Mouse (Mus musculus): ENCODE measurements around the gene Mthfd1.
A peak's percentile ranks its signal among the peaks of the same experiment; 100 is the strongest.
"Not testable (repeated sequence)": the region's sequence is repeated elsewhere in the genome, so short reads cannot be mapped to it uniquely, and the experiment has no call there.

Mthfd1 gene

GRCm38 (mm10) chr12:76254725-76255498, at the start of gene Mthfd1:
Mthfd1 (plus strand) TSS chr12:76255298.
- peak; percentile 97 for DNase-seq (ENCODE audit: low read depth, low spot score)

DNA sequence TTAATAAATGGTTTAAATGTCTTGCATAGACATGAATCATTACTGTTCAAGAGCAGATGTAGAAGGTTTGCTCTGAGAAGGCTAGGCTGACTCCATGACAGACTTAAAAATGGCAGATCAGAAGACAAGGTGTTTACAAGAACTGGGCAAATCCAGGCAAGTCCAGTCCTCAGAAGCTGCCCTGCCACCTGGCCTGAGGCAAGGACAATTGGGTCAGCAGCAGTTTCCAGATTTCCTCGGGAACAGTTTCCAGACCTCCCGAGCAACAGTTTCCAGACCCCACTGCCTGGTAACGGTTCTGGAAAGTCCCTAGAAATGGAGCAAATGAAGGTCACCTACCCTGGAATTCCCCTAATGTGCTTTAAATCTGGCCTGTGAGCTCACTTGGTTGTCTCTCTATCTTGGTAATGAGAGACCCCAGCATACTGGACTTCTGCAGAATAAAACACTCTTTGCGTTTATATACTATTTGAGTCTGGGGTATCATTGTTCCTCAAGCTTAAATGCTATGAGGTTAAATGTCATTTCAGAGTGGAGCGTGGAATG, 45.6 kb upstream of the Mthfd1 start:
- DNase-seq (ENCODE audit: low read depth, low spot score), result no peak

DNA sequence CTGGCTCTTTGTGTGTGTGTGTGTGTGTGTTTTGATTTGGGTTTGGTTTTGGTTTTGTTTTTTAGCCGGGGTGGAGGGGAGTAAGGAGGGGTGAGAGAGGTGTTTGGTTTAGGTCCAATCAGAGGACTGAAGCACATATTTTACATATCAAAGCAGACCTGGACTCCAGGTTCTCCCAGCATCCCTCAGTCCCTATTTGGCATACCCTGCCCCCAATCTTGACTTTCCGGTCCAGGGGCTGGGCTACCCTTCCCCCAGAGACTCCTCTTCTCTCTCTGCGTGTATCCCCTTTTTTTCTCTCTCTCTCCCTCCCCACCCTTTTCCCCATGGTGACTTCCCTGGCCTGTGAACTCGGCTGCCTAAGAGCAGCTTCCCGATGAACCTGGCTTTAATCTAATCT, 40.0 kb upstream of the Mthfd1 start:
- no peak for DNase-seq (ENCODE audit: low read depth, low spot score)

DNA sequence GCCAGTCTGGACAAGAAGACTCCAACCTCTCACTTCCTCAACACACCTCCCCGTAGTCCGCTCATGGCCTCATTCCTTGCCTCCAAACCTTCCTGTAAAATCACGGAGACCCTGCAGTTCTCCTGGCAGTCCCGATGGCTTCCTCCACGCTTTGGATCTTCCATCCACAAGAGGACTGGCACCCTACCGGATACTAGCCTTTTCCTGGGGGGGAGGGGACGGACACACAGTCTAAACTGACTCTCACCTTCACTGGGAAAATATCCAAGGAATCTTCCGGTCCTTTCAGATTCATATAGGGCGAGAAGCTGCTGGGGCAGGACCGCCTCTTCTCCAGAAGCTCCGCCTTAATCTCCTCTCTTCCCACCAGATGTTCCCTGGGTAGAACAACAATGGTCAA, 38.4 kb upstream of the Mthfd1 start:
- DNase-seq (ENCODE audit: low read depth, low spot score), result no peak

DNA sequence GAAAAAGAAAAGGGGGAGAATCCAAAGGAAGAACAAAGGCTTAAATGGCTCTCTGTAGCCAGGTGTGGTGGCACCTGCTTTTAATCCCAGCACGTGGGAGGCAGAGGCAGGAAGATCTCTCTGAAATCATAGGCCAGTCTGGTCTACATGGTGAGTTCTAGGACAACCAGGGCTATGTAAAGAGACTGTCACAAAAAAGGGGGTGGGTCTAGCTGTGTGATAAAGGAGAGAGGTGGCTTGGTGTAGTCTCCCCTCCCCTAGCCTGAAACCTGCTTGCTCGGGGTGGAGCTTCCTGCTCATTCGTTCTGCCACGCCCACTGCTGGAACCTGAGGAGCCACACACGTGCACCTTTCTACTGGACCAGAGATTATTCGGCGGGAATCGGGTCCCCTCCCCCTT, 33.0 kb upstream of the Mthfd1 start:
- not testable (repeated sequence) for DNase-seq (ENCODE audit: low read depth, low spot score)

GRCm38 (mm10) chr12:76230644-76231043, 24.5 kb upstream of the Mthfd1 start:
- no peak for DNase-seq (ENCODE audit: low read depth, low spot score)

GRCm38 (mm10) chr12:76235253-76235652, 19.8 kb upstream of the Mthfd1 start:
- no peak for DNase-seq (ENCODE audit: low read depth, low spot score)

GRCm38 (mm10) chr12:76239145-76239838, 15.8 kb upstream of the Mthfd1 start:
- DNase-seq (ENCODE audit: low read depth, low spot score), result no peak

DNA sequence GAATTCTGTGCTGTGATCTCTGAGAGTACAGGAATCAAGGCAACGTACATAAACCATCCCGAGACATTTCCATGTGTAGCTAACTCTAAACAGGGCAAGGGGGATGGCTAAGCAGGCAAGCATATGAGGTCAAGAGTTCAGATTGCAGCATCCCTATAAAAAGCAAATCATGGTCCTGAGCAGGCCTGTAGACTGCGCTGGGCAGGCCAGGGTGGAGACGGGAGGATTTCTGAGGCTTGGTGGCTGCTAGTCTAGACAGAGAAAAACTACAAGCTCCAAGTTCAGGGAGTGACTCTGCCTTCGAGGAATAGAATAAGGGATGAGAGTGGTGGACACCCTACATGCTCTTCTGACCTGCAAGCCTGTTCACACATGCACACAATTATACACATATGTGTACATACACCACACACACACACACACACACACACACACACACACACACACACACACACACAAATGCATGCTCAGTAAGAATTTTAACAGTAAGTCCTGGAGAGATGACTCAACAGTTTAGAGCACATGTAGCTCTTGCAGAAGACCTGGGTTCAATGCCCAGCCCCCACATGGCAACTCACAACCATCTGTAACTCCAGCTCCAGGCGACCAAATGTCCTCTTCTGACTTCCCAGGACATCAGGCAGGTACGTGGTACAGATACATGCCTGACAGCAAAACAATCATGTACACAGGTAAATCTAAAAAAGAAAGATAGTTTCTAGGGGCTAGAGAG, 15.1 kb upstream of the Mthfd1 start:
- no peak for DNase-seq (ENCODE audit: low read depth, low spot score)

DNA sequence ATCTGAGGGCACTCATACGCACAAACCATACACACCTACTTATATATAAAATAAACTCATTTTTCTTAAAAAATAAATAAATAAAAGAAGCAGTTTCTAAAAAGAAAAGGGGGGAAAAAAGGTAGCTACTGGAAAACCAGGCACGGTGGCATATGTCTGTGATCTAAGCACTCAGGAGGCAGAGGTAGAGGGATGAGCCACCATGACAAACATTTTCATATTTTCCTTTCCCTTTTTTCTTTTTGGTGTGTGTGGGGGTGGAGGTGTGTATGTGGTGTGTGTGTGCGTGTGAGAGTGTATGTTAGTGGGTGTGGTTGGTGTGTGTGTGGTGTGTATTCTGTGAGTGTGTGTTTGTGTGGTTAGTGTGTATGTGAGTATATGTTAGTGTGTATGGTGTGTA, 14.4 kb upstream of the Mthfd1 start:
- no peak for DNase-seq (ENCODE audit: low read depth, low spot score)

- no peak for DNase-seq (ENCODE audit: low read depth, low spot score)
Measured at GRCm38 (mm10) chr12:76241084-76241483, 14.0 kb upstream of the Mthfd1 start.

DNA sequence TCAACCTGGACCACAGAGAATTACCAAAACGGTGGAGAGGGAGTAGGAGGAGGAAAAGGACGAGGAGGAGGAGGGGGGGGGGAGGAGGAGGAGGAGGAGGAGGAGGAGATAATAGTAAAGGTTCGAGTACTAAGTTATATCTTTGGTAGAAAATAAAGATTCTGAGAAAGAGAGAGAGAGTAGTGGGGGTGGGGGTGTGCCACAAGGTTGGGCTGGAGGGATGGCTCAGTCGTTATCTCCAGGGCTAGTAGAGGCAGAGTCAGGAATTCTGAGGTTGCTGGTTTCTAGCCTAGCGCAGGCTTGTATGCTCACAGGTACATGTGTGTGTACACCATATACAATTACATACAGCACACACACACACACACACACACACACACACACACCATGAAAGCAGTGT, 13.3 kb upstream of the Mthfd1 start:
- DNase-seq (ENCODE audit: low read depth, low spot score), result no peak

DNA sequence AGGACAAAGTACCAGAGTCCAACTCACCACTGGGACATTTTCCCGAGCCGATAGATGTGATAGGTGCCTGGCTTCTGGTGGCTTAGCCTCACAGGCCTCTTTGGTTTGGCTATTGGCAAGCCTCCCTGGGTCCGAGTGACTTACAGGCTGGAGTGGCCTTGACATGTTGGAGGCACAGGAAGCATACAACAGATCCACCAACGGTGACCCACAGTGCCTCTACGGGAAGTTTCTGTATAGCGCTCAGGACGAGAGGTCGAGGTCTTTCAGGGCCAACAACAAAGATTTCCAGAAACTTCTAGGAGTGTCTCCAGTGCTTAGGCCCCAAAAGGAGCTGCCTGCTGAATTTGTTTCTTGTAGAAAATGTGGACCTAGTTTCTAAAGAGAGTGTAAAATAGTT, 10.1 kb upstream of the Mthfd1 start:
- DNase-seq (ENCODE audit: low read depth, low spot score), result no peak

DNA sequence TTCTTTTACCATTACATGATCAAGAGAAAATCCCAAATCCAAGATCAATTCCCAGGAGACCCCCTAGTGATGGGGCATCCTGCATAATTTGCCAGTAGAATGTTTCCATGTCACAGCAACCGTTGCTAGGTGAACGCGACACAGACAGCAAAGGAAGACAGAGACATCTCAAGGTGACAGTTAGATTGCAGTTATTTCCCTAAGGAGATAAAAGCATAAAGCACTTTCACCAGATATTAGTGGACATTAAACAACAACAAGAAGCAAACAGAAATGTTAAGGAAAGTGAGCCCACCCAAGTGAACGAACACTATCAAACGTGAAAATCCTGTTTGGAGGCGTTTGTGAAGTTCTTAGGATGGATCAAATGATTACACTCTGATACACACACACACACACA, 8.5 kb upstream of the Mthfd1 start, which contains the start of gene Tex21:
TSS of gene Tex21 (minus strand) at position 101 of the 400 bp plus-strand sequence.
- no peak for DNase-seq (ENCODE audit: low read depth, low spot score)

DNA sequence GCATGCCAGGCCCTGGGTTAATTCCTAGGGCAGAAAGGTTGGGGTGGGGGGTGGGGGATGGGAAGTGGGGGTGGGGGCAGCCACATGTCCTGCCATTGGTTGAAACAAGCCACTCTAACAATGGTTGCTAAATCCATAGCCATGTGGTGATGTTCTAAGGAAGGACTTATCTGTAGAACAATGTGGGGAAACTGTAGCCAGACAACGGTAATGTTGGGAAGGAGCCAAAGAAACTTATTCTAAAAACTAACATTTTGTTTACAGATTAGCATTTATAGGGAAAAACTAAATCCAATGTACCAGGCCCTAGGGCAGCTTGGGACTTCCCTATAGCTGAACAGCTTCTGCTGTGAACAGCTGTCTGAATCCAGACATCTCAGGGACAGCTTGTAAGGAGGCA, 2.0 kb upstream of the Mthfd1 start:
- no peak for DNase-seq (ENCODE audit: low read depth, low spot score)

- no peak for DNase-seq (ENCODE audit: low read depth, low spot score)
Measured at GRCm38 (mm10) chr12:76253591-76253990, 1.5 kb upstream of the Mthfd1 start.

- DNase-seq (ENCODE audit: low read depth, low spot score), result no peak
Measured at GRCm38 (mm10) chr12:76253991-76254390, 1.1 kb upstream of the Mthfd1 start.

DNA sequence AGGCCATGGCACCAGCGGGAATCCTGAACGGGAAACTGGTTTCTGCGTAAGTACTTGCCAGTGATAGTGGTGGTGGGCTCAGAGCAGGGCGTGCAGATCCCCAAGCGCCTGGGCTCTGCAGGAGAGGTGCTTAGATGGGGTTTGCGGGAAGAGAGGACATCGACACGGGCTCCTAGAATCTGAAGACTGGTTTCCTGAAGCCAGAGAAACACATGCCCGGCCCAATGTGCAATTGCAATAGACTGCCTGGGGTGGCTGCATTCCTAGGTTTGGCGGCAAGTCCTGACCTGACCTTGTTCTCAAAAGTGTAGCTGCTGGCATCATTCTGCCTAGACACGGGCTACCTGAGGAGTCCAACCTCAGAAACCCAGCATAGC, 389 bp downstream of the Mthfd1 start:
- DNase-seq (ENCODE audit: low read depth, low spot score), result no peak

- DNase-seq (ENCODE audit: low read depth, low spot score), result no peak
Measured at GRCm38 (mm10) chr12:76256114-76256843, 1.2 kb downstream of the Mthfd1 start.

DNA sequence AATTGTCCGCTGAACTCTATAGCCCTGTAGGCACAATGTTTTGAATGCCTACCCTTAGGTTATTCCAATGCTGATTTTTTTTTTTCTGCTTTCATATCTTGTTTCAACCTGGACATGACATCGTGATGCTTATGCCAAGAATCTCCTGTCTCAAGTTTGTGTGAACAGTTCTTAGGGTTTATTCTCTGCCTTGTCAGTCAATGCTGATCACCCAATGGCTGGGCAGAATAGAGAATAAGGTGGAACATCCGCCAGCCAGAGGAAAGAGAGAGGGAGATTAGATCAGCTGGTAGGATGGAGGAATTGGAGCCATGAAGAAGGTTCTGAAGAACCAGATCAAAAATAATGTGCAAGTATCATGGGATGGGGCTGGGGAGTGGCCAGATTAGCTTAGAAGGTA, 5.6 kb downstream of the Mthfd1 start:
- no peak for DNase-seq (ENCODE audit: low read depth, low spot score)

DNA sequence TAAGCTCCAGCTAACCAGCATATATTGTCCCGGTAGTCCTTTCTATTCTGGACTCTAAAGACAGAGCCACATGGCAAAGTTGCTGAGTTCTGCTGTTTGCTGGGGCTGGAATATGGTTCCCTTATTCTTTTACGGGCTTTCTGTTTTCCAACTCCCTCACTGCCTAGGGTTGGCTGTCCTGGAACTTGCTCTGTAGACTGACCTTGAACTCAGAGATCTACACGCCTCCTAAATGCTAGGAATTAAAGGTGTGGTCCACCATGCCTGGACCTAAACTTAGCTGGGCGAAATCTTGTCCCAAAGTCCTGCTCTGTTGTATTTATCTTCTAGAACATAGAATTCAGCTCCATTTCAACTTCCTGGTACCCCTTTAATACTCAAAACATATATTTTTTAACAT, 6.5 kb downstream of the Mthfd1 start:
- DNase-seq (ENCODE audit: low read depth, low spot score), result no peak

GRCm38 (mm10) chr12:76262918-76263317, 7.8 kb downstream of the Mthfd1 start:
- no peak for DNase-seq (ENCODE audit: low read depth, low spot score)
